Mouse (Mus musculus) lung, adult 2 months (tissue): Measurements from ENCODE around the gene Arhgap32.

Experiments
- CTCF ChIP-seq: fragments of 200-500 bp; IDR thresholded peaks from 2 replicates; pipeline ENCODE4 v1.5.1; 2011; ENCODE audit warnings: mild to moderate bottlenecking, low read length, control low read depth; ENCODE audit not compliant: insufficient read depth
- POLR2A ChIP-seq: fragments of 200-500 bp; IDR thresholded peaks from 2 replicates; pipeline ENCODE4 v1.6.1; 2011; ENCODE audit warnings: low read depth, mild to moderate bottlenecking, control low read depth, low read length, borderline replicate concordance; ENCODE audit errors: extremely low read depth

DNA sequence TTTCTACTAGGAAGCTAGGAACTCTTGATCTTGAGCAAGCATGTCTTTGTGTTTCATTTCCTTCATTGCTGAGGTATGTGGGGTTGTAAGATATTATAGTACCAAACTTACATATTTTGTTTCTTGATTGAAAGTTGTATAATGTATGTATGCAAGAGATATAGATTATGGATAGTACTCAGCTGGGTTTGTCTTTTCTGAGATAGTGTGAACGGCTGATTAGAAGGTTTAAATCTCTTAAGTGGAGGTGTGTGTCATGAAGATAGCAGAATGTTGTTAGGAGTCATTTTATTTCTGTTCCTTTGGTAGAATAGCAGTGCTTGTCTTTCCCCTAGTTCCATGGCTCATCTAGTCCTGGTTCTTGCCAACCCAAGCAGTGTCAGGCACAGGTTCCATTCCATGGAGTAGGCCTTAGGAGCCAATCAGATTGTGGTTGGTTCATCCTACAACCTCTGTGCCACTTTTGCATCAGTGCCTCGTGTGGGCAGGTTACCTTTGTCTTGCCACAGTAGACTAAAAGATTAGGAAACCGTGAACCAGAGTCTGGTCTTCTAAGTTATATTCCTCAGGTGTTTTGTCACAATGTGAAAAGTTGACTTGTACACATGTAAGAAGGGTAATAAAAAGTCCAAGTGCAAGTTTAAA lies 38.9 kb downstream of the Arhgap32 start:
- no peak for TF ChIP-seq CTCF
- no peak for TF ChIP-seq POLR2A
